Mouse (Mus musculus) kidney, adult 2 months (tissue): ENCODE data around the gene Nkg7. TPM values are rescaled to one million over a fixed set of nuclear protein-coding genes. Genes with fewer than 3 reads are reported as not detected.
A peak's percentile ranks its signal among the peaks of the same experiment; 100 is the strongest.

Source experiments
- DNase-seq: peaks from one replicate; pipeline ENCODE4 v3.0.0; 2021
- H3K27ac ChIP-seq: fragments of 200-500 bp; 2 replicates; pipeline ENCODE4 v1.5.1; 2012; ENCODE audit warnings: low read depth, low read length, control low read depth, inconsistent platforms; ENCODE audit not compliant: insufficient read depth
- H3K27me3 ChIP-seq: fragments of 200-500 bp; replicated peaks from 2 replicates; pipeline ENCODE4 v1.6.1; 2012; ENCODE audit warnings: mild to moderate bottlenecking, moderate library complexity, low read length, inconsistent platforms; ENCODE audit not compliant: control insufficient read depth, insufficient read depth
- H3K36me3 ChIP-seq: fragments of 200-500 bp; 2 replicates; pipeline ENCODE4 v1.6.1; 2012; ENCODE audit warnings: mild to moderate bottlenecking, moderate library complexity, low read length, inconsistent platforms; ENCODE audit not compliant: control insufficient read depth, insufficient read depth
- H3K4me1 ChIP-seq: fragments of 200-500 bp; 2 replicates; pipeline ENCODE4 v1.6.1; 2011; ENCODE audit warnings: low read length; ENCODE audit not compliant: control insufficient read depth, insufficient read depth
- H3K4me3 ChIP-seq: fragments of 200-500 bp; 2 replicates; pipeline ENCODE4 v1.5.1; 2011; ENCODE audit warnings: mild to moderate bottlenecking, low read depth, low read length, control low read depth; ENCODE audit not compliant: insufficient read depth
- CTCF ChIP-seq: fragments of 200-500 bp; conservative IDR thresholded peaks from 2 replicates; pipeline ENCODE4 v1.5.1; 2011; ENCODE audit warnings: low read depth, mild to moderate bottlenecking, control low read depth, low read length, moderate library complexity, mixed read lengths; ENCODE audit not compliant: insufficient read depth, insufficient read length
- POLR2A ChIP-seq: fragments of 200-500 bp; IDR thresholded peaks from one replicate; pipeline ENCODE4 v1.6.1; 2011; ENCODE audit warnings: low read depth, low read length, control low read depth
- WGBS: fragments of 180-500 bp; shearing (Covaris S2); methylation state at CpG from one replicate; pipeline ENCODE4 v1.1.7; 2018; 5-methylcytosine and 5-hydroxymethylcytosine counted together
- polyA plus RNA-seq: library from polyadenylated mRNA; depleted of rRNA; stranded (reverse); fragments of >200 nt; gene quantifications from 2 replicates; pipeline ENCODE4 v1.2.3, GENCODE M21; 2012

Nkg7 gene
- polyA plus RNA-seq, 1 experiment = 8.4 TPM

GRCm38 (mm10) chr7:43449811-43450210 lies 12.9 kb downstream of the Nkg7 start:
- TF ChIP-seq POLR2A = no peak
- no peak for TF ChIP-seq CTCF
- 61% methylated on average over 2 of the region's 2 CpGs for WGBS
- Histone ChIP-seq H3K27me3 (no peaks in the 10 kb centered on the region), H3K4me1 (peaks cover 45% of the 10 kb centered on the region), H3K36me3 (no peaks in the 10 kb centered on the region; the same call in 1 of the 2 replicates), H3K4me3 (no peak overlapping the region), H3K27ac (peak overlapping the region; percentile 8; the same call in 1 of the 2 replicates)
- no peak for DNase-seq

GRCm38 (mm10) chr7:43451726-43452125 lies 14.9 kb downstream of the Nkg7 start:
- H3K27me3 ChIP-seq = no peaks in the 10 kb centered on the region
- H3K36me3 ChIP-seq = peaks cover 1% of the 10 kb centered on the region; the same call in 1 of the 2 replicates
- no peak for DNase-seq
- no peak overlapping the region for H3K4me3 ChIP-seq
- no peak for TF ChIP-seq POLR2A
- no peak; the same call in 1 of the 2 replicates for TF ChIP-seq CTCF
- 87% methylated on average over 11 of the region's 11 CpGs for WGBS
- peaks cover 39% of the 10 kb centered on the region for H3K4me1 ChIP-seq
- no peak overlapping the region for H3K27ac ChIP-seq

DNA sequence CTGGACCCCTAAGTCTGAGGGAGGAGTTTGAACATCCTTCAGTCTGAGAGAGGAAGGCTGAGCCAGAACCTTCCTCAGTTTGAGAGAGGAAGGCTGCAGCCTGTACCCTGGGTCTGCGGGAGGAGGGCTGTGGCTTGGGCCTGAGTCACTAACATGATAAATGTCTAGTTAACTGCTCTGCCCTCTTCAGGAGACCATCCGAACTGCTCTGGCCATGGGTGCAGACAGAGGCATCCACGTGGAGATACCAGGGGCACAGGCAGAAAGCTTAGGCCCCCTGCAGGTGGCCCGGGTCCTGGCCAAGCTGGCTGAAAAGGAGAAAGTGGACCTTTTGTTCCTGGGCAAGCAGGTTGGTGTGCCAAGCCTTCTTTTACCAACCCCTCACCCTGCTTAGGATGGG lies 15.7 kb downstream of the Nkg7 start:
- no peak for DNase-seq
- H3K27ac ChIP-seq = peak overlapping the region; percentile 52; the same call in 1 of the 2 replicates
- H3K4me1 ChIP-seq = peaks cover 35% of the 10 kb centered on the region
- peaks cover 1% of the 10 kb centered on the region; the same call in 1 of the 2 replicates for H3K36me3 ChIP-seq
- TF ChIP-seq CTCF (no peak; the same call in 1 of the 2 replicates), POLR2A (no peak)
- no peak overlapping the region for H3K4me3 ChIP-seq
- 44% methylated on average over 4 of the region's 4 CpGs for WGBS
- no peaks in the 10 kb centered on the region for H3K27me3 ChIP-seq

DNA sequence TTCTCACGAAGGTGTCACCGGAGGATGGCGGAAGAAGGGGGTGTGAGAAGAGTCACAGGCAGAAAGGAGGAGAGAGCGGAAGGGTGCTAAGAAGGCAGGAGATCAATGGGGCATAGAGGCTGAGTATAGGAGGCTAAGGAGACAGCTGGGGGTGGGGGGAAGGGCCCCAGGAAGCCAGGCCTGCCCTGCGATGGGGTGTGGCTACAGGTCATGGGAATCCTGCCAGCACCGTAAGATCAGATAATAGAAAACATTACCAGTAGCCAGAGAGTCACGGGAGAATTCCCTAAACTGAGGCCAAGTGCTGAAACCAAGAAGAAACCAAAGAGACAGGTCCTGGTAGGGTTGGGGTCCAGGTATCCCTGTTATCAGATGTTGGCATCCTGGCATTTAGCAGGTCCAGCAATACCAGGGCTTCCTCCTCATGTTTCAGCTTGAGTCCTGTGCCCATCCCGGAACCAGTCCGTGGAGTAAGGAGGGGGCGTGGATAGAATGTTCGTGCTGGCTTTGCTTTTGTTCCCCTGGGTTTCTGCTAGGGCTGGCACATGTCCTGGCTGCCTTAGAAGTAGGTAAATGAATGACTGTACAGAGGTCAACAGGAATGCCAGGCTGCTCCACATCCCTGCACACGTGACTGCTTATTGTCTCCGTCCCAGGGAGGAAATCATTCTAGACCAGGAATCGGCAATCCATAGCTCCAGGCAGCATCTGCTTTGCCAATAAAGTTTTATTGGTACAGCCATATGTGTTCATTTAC lies 16.9 kb downstream of the Nkg7 start:
- no peaks in the 10 kb centered on the region for H3K27me3 ChIP-seq
- TF ChIP-seq CTCF = no peak
- TF ChIP-seq POLR2A = no peak
- peaks cover 1% of the 10 kb centered on the region; the same call in 1 of the 2 replicates for H3K36me3 ChIP-seq
- H3K4me1 ChIP-seq = peaks cover 29% of the 10 kb centered on the region
- WGBS = 34% methylated on average over 14 of the region's 14 CpGs
- H3K4me3 ChIP-seq = no peak overlapping the region
- peak; percentile 92 for DNase-seq
- H3K27ac ChIP-seq = peak overlapping the region; percentile 52

GRCm38 (mm10) chr7:43454371-43454770 lies 17.5 kb downstream of the Nkg7 start:
- Histone ChIP-seq H3K27me3 (no peaks in the 10 kb centered on the region), H3K4me3 (no peak overlapping the region), H3K36me3 (peaks cover 1% of the 10 kb centered on the region; the same call in 1 of the 2 replicates), H3K27ac (peak overlapping the region; percentile 52), H3K4me1 (peaks cover 27% of the 10 kb centered on the region)
- WGBS = 53% methylated on average over 6 of the region's 6 CpGs
- TF ChIP-seq POLR2A (no peak), CTCF (no peak)
- DNase-seq = peak; percentile 66

- no peak for DNase-seq
- Histone ChIP-seq H3K27me3 (no peaks in the 10 kb centered on the region), H3K4me3 (no peak within 1 kb of the TSS), H3K4me1 (no peaks in the 10 kb centered on the region), H3K36me3 (no peaks in the 10 kb centered on the region), H3K27ac (no peak within 1 kb of the TSS)
- TF ChIP-seq CTCF = no peak
- TF ChIP-seq POLR2A = no peak
- 77% methylated on average over 4 of the region's 4 CpGs for WGBS
Observed at GRCm38 (mm10) chr7:43462851-43463250, 26.0 kb downstream of the Nkg7 start, which contains the start of gene Vsig10l. Gene Vsig10l (plus strand): TSS chr7:43463151.

DNA sequence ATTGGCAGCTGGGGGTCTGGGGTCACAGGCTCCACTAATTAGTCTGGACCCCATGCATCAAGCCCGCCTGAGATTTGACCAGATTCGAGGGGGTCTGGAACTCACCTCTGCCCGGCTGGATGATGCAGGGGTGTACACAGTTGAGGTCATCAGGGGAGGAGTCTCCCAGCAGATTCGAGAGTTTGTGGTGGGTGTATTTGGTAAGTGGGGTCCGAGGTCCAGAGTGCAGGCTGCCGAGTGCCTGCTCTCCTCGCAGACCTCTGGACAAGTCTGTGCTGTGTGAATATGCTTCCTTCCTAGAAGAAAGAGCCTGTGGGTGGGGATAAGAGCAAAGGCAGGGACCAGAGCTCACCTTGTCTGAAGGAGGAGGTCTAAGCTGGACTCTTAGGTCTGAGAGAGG lies 27.1 kb downstream of the Nkg7 start:
- Histone ChIP-seq H3K27ac (no peak overlapping the region), H3K27me3 (no peaks in the 10 kb centered on the region), H3K4me3 (no peak overlapping the region), H3K36me3 (no peaks in the 10 kb centered on the region), H3K4me1 (no peaks in the 10 kb centered on the region)
- TF ChIP-seq CTCF = no peak
- TF ChIP-seq POLR2A = no peak
- DNase-seq = peak; percentile 38
- WGBS = 77% methylated on average over 7 of the region's 7 CpGs
